Mouse (Mus musculus) kidney, adult 2 months (tissue): ENCODE data around the gene Cdk6.

Experiments
- CTCF ChIP-seq: fragments of 200-500 bp; conservative IDR thresholded peaks from 2 replicates; pipeline ENCODE4 v1.5.1; 2011; ENCODE audit warnings: low read depth, mild to moderate bottlenecking, control low read depth, low read length, moderate library complexity, mixed read lengths; ENCODE audit not compliant: insufficient read depth, insufficient read length
- POLR2A ChIP-seq: fragments of 200-500 bp; IDR thresholded peaks from one replicate; pipeline ENCODE4 v1.6.1; 2011; ENCODE audit warnings: low read depth, low read length, control low read depth

DNA sequence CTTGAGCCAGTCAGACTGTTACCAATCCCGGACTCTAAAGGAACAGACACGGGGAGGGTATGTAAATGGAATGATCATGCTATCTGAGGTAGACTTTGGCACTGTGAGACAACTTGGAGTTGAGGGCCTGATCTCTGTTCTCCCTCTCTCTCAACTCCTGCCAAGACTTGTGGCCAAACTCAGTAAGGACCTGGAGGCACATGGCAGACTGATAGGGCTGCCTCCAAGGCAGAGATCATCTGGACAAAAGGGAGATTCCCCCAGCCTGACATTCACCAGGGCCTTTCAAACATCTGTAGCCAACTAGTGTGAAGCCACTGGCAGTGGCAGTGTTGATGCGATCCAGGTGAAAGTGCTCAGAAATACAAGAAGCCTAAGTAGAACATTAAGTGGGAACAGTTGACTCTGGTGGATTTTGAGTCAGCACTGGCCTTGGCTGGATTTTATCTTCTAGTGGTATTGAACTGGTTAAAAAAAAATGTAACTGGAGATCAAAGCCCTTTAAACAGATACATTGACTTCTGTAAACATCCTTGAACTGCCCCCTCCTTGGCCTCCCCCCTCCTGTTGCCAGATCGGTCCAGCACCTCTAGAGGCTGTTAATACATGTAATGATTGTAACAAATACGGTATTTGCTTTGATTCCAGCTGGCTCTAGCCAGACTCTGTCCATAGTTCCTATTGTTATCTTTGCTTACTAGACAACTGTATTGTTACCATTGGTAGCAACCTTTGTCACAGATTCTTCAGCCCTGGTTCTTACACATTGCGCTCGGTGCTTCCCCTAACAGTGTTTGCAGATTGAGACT is 125.0 kb downstream of the Cdk6 start:
- TF ChIP-seq CTCF (no peak), POLR2A (no peak)
